Mouse (Mus musculus): ENCODE data around the gene Thsd4. TPM values are rescaled to one million over a fixed set of nuclear protein-coding genes. Genes with fewer than 3 reads are reported as not detected.

The Thsd4 gene
- polyA plus RNA-seq, 1 experiment: 1.7 TPM

DNA sequence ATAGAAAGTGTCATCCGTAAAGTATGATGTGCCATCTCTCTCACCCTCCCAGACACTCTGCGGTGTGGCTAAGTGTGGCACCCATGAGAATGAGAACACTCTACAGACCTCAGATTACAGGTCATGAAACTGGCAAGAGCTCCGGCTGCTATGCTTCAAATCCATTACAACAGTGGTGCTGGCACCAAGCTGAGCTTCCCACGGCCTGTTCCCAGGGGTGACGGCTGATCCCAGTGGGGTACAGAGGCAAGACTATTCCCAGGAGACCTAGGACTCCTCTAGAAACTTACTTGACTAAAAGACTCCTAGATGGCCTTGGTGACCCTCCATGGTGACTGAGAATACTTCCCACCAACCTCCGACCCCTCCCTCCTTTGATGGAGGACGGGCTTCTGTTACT lies 209.2 kb downstream of the Thsd4 start:
- TF ChIP-seq CEBPB (IDR thresholded peaks at IDR 0.05; ENCODE audit: insufficient read depth, poor library complexity, severe bottlenecking) (no peak), POLR2A (IDR thresholded peaks at IDR 0.05; ENCODE audit: insufficient read length, low read depth) (no peak), MYOG (IDR thresholded peaks at IDR 0.05; ENCODE audit: control insufficient read depth in 1 of 3, insufficient read depth in 1 of 3, insufficient read length in 2 of 3, low read depth in 2 of 3) (no peak), MYOD1 (IDR thresholded peaks at IDR 0.05; ENCODE audit: control insufficient read depth in 1 of 3, insufficient read length in 2 of 3, low read depth in 2 of 3) (no peak), REST (IDR thresholded peaks at IDR 0.05; ENCODE audit: insufficient read depth, insufficient read length) (no peak), SRF (IDR thresholded peaks at IDR 0.05; ENCODE audit: control insufficient read depth, insufficient read length, low read depth) (no peak), POLR2AphosphoS2 (IDR thresholded peaks at IDR 0.05; ENCODE audit: insufficient read length, low read depth) (no peak), TCF3 (IDR thresholded peaks at IDR 0.05; ENCODE audit: insufficient read length, low read depth) (no peak), MAX (IDR thresholded peaks at IDR 0.05; ENCODE audit: low read depth) (no peak), E2F4 (IDR thresholded peaks at IDR 0.05; ENCODE audit: insufficient read depth) (no peak), USF1 (IDR thresholded peaks at IDR 0.05; ENCODE audit: low read depth) (no peak), TCF12 (IDR thresholded peaks at IDR 0.05; ENCODE audit: insufficient read depth, poor library complexity, severe bottlenecking) (no peak)
- Histone ChIP-seq H3K4me2 (ENCODE audit: low read depth) (no peak overlapping the region), H3K36me3 (ENCODE audit: control insufficient read depth, insufficient read depth) (no peaks in the 10 kb centered on the region)

DNA sequence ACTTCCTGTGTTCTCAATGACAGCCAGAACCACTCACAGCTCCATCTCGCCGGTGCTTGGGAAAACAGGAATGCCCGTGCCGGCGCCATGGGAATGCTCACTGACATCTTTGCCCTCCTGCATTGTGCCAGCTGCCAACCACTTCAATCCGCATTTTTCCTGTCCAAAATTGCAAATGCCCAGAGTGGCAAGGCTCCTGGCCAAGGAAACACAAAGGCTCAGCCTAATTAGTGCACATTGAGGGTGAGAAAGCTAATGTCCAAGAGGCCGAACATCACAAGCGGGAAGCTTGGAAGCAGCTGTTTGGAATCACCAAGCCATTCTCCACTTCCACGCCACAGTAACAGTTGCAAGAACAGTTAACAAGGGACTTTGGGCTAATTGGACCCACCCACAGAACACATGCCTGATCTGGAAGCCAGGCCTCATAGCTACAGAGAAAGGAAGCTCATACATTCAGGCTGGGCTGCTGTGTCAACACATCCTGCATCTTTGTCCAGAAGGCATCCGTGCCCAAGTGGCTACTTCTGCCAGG lies 210.2 kb downstream of the Thsd4 start:
- no peak overlapping the region for H3ac ChIP-seq (ENCODE audit: control insufficient read depth, insufficient read length)
- no peaks in the 10 kb centered on the region for H3K36me3 ChIP-seq (ENCODE audit: control insufficient read depth, insufficient read depth)
- no peak overlapping the region for H3K4me3 ChIP-seq
- H3K27me3 ChIP-seq (ENCODE audit: control insufficient read depth, insufficient read depth, insufficient read length): no peaks in the 10 kb centered on the region
- TF ChIP-seq MYOG (IDR thresholded peaks at IDR 0.05; ENCODE audit: control insufficient read depth in 1 of 3, insufficient read depth in 1 of 3, insufficient read length in 2 of 3, low read depth in 2 of 3) (peak in 2 of 3 experiments; percentile 64 to 71), POLR2AphosphoS2 (IDR thresholded peaks at IDR 0.05; ENCODE audit: insufficient read length, low read depth) (no peak), MYOD1 (IDR thresholded peaks at IDR 0.05; ENCODE audit: control insufficient read depth in 1 of 3, insufficient read length in 2 of 3, low read depth in 2 of 3) (peak in 2 of 3 experiments; percentile 47 to 67)
- no peaks in the 10 kb centered on the region for H3K79me2 ChIP-seq (ENCODE audit: control insufficient read depth, insufficient read depth)
- no peak overlapping the region for H3K4me2 ChIP-seq (ENCODE audit: low read depth)

More for the DNA sequence above, 209.2 kb downstream of the Thsd4 start:
- Histone ChIP-seq H3K4me3 (no peak overlapping the region), H3ac (ENCODE audit: control insufficient read depth, insufficient read length) (no peak overlapping the region), H3K27me3 (ENCODE audit: control insufficient read depth, insufficient read depth, insufficient read length) (no peaks in the 10 kb centered on the region), H3K79me2 (ENCODE audit: control insufficient read depth, insufficient read depth) (no peaks in the 10 kb centered on the region)

DNA sequence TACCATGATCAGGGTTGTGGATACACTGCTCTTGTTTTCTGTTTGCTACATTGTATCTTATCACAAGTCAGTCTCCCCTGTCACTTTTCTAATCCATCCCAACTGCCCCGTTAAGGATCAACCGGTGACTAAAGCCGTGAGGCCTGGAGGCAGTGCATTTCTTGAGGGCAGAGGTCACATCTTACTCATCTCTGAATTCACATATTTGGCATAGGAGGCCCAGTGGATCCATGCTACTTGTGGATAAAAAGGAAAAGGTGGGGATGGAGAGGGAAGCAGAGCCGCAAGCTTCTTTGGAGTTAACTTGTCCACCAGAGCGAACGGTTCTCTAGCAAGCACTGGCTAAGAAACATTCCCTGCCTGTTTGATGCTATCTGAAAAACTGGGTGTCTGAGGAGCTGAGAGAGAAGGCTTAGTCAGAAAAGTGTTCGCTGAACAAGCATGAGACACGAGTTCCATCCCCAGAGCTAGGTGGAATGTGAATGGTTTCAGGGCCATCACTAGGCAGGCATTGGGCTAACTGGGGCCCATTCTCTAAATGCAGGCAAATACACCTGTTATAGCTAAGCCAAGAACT lies 211.0 kb downstream of the Thsd4 start:
- no peaks in the 10 kb centered on the region for H3K79me2 ChIP-seq (ENCODE audit: control insufficient read depth, insufficient read depth)
- H3K4me3 ChIP-seq: no peak overlapping the region
- TF ChIP-seq USF1 (IDR thresholded peaks at IDR 0.05; ENCODE audit: low read depth) (no peak), MYOD1 (IDR thresholded peaks at IDR 0.05; ENCODE audit: control insufficient read depth in 1 of 3, insufficient read length in 2 of 3, low read depth in 2 of 3) (peak in 1 of 3 experiments; percentile 2)
- H3K27me3 ChIP-seq (ENCODE audit: control insufficient read depth, insufficient read depth, insufficient read length): no peaks in the 10 kb centered on the region
- H3ac ChIP-seq (ENCODE audit: control insufficient read depth, insufficient read length): no peak overlapping the region
- no peaks in the 10 kb centered on the region for H3K36me3 ChIP-seq (ENCODE audit: control insufficient read depth, insufficient read depth)
- H3K4me2 ChIP-seq (ENCODE audit: low read depth): peak overlapping the region; percentile 68

DNA sequence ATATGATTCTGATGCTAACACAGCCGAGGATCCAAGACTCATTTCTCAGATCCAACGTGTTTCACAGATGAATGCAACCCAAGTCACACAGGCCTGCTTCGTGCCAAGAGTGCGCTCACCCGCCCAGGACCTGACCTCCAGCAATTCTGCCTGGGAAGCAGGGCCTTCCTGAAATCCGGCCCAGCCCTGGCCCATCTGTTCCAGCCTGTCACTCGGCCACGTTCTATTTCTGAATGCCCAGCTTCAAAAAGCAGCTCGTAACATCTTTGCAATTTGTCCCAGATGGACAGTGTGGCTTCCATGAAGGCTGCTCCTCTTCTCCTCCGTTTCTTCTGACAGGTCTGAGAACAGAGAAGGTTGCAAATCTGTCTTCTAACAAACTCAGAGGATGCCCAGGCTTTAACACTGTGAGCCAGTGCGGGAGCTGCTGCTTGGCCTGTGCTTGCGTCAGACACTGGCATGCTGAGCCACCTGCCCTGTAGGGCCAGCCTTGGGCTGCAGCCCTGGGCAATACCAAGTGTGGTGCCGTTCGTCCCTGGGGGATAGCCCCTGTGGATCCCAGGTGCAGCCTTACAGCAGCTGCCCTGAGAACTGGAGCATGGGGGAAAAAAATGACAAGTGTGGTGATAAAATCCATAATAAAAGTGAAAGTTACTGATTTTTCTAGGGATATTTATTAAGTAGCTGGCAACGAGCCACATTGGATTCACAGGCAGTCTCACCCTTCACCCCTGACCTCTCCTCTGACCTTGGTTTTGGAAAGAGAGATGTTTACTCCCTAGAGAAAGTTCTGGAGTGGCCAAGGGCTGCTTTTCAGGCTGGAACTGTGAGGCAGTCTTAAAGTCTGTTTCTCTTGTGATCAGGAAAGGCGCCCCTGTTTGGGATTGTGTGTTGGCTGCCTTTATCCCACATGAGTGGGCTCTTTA lies 211.8 kb downstream of the Thsd4 start:
- peak overlapping the region; percentile 68 for H3K4me2 ChIP-seq (ENCODE audit: low read depth)
- no peak overlapping the region for H3K4me3 ChIP-seq
- H3K27me3 ChIP-seq (ENCODE audit: control insufficient read depth, insufficient read depth, insufficient read length): no peaks in the 10 kb centered on the region
- H3ac ChIP-seq (ENCODE audit: control insufficient read depth, insufficient read length): no peak overlapping the region
- TF ChIP-seq TCF3 (IDR thresholded peaks at IDR 0.05; ENCODE audit: insufficient read length, low read depth) (peak; percentile 87), CEBPB (IDR thresholded peaks at IDR 0.05; ENCODE audit: insufficient read depth, poor library complexity, severe bottlenecking) (peak; percentile 63; the same call in 1 of the 2 replicates), MYOD1 (IDR thresholded peaks at IDR 0.05; ENCODE audit: control insufficient read depth in 1 of 3, insufficient read length in 2 of 3, low read depth in 2 of 3) (peak; percentile 97 to 99 (median 97)), MAX (IDR thresholded peaks at IDR 0.05; ENCODE audit: low read depth) (no peak), REST (IDR thresholded peaks at IDR 0.05; ENCODE audit: insufficient read depth, insufficient read length) (no peak), TCF12 (IDR thresholded peaks at IDR 0.05; ENCODE audit: insufficient read depth, poor library complexity, severe bottlenecking) (peak; percentile 81), POLR2AphosphoS2 (IDR thresholded peaks at IDR 0.05; ENCODE audit: insufficient read length, low read depth) (no peak), POLR2A (IDR thresholded peaks at IDR 0.05; ENCODE audit: insufficient read length, low read depth) (peak; percentile 50), MYOG (IDR thresholded peaks at IDR 0.05; ENCODE audit: control insufficient read depth in 1 of 3, insufficient read depth in 1 of 3, insufficient read length in 2 of 3, low read depth in 2 of 3) (peak; percentile 15 to 99 (median 98)), SRF (IDR thresholded peaks at IDR 0.05; ENCODE audit: control insufficient read depth, insufficient read length, low read depth) (no peak), USF1 (IDR thresholded peaks at IDR 0.05; ENCODE audit: low read depth) (no peak), E2F4 (IDR thresholded peaks at IDR 0.05; ENCODE audit: insufficient read depth) (no peak)
- no peaks in the 10 kb centered on the region for H3K79me2 ChIP-seq (ENCODE audit: control insufficient read depth, insufficient read depth)
- no peaks in the 10 kb centered on the region for H3K36me3 ChIP-seq (ENCODE audit: control insufficient read depth, insufficient read depth)

Measured in myocyte (in vitro differentiated cells).